Mouse (Mus musculus): Measurements from ENCODE around the gene Chtop. TPM values are rescaled to one million over a fixed set of nuclear protein-coding genes. Genes with fewer than 3 reads are reported as not detected.

The Chtop gene
- total and polyA plus RNA-seq, 3 experiments = 201 to 320 TPM; not detected in 1

GRCm38 (mm10) chr3:90491350-90491749 lies 17.9 kb downstream of the Chtop start (continued):
- no peak for TF ChIP-seq USF2 (IDR thresholded peaks at IDR 0.05; ENCODE audit: borderline replicate concordance in 1 of 2, insufficient read depth in 1 of 2, low read depth in 1 of 2, low read length in 2 of 2)

- Histone ChIP-seq H3K9ac (ENCODE audit: control insufficient read depth, low read depth, low read length, poor library complexity, severe bottlenecking) (peak within 1 kb of the TSS; percentile 87), H3K79me2 (ENCODE audit: control insufficient read depth, insufficient read depth, low read length, poor library complexity) (peaks cover 4% of the 10 kb centered on the region), H3K4me3 (ENCODE audit: control insufficient read depth in 1 of 2, insufficient read depth in 1 of 2, low read depth in 2 of 2, low read length in 2 of 2) (peak within 1 kb of the TSS; percentile 70 to 79), H3K27ac (ENCODE audit: control insufficient read depth, low read depth, low read length) (peak within 1 kb of the TSS; percentile 78), H3K27me3 (ENCODE audit: control insufficient read depth in 1 of 2, insufficient read depth in 2 of 2, low read length in 2 of 2) (no peaks in the 10 kb centered on the region), H3K9me3 (replicated peaks; ENCODE audit: insufficient read depth, low read length) (no peaks in the 10 kb centered on the region), H3K4me1 (ENCODE audit: control insufficient read depth in 1 of 2, insufficient read depth in 2 of 2, low read length in 2 of 2) (peaks cover 3 to 11% of the 10 kb centered on the region in 2 experiments; a peak in 2 of 4 replicates), H3K36me3 (ENCODE audit: control insufficient read depth in 1 of 2, insufficient read depth in 2 of 2, low read length in 2 of 2) (peaks cover 11 to 12% of the 10 kb centered on the region in 2 experiments)
- peak; percentile 99 for DNase-seq (ENCODE audit: low read depth, low spot score)
- TF ChIP-seq MYC (IDR thresholded peaks at IDR 0.05; ENCODE audit: low read depth, low read length) (peak; percentile 93; the same call in 1 of the 2 replicates), RCOR1 (IDR thresholded peaks at IDR 0.05; ENCODE audit: low read depth, low read length) (peak; percentile 40), MXI1 (IDR thresholded peaks at IDR 0.05; ENCODE audit: low read depth, low read length) (peak; percentile 81), JUND (IDR thresholded peaks at IDR 0.05; ENCODE audit: low read depth, low read length) (no peak), TCF12 (IDR thresholded peaks at IDR 0.05; ENCODE audit: low read depth, low read length) (peak; percentile 56; the same call in 1 of the 2 replicates), UBTF (IDR thresholded peaks at IDR 0.05; ENCODE audit: borderline replicate concordance, insufficient read depth, low read depth, low read length) (no peak), ETS1 (IDR thresholded peaks at IDR 0.05; ENCODE audit: low read depth, low read length) (peak; percentile 26; the same call in 1 of the 2 replicates), ZNF384 (IDR thresholded peaks at IDR 0.05; ENCODE audit: low read depth, low read length) (no peak), MYB (IDR thresholded peaks at IDR 0.05; ENCODE audit: low read depth, low read length) (no peak), MEF2A (IDR thresholded peaks at IDR 0.05; ENCODE audit: extremely low read depth, insufficient replicate concordance, low read depth, low read length, poor library complexity, severe bottlenecking) (no peak), KAT2A (conservative IDR thresholded peaks at IDR 0.05; ENCODE audit: low read depth, low read length) (peak; percentile 86), BHLHE40 (IDR thresholded peaks at IDR 0.05; ENCODE audit: borderline replicate concordance, low read depth, low read length) (peak; percentile 93), TAL1 (IDR thresholded peaks at IDR 0.05; ENCODE audit: low read length) (no peak), CHD1 (IDR thresholded peaks at IDR 0.05; ENCODE audit: low read depth, low read length) (no peak), CHD2 (IDR thresholded peaks at IDR 0.05; ENCODE audit: low read length) (peak; percentile 93), ZMIZ1 (IDR thresholded peaks at IDR 0.05; ENCODE audit: low read depth, low read length) (peak; percentile 90), SIN3A (IDR thresholded peaks at IDR 0.05; ENCODE audit: low read length) (peak; percentile 91), ELF1 (IDR thresholded peaks at IDR 0.05; ENCODE audit: low read depth, low read length) (peak; percentile 53), USF1 (IDR thresholded peaks at IDR 0.05; ENCODE audit: low read depth, low read length) (peak; percentile 58; the same call in 1 of the 2 replicates), E2F4 (IDR thresholded peaks at IDR 0.05; ENCODE audit: borderline replicate concordance, low read depth, low read length) (no peak), CTCF (IDR thresholded peaks at IDR 0.05 in 2 of 3, conservative IDR thresholded peaks at IDR 0.05 in 1 of 3; ENCODE audit: control insufficient read depth in 1 of 3, insufficient read depth in 1 of 3, low read depth in 2 of 3, low read length in 3 of 3, poor library complexity in 1 of 3, severe bottlenecking in 1 of 3) (peak; percentile 37 to 82 (median 81); a peak in 5 of 6 replicates), HCFC1 (IDR thresholded peaks at IDR 0.05; ENCODE audit: low read depth, low read length) (peak; percentile 95), POLR2AphosphoS5 (IDR thresholded peaks at IDR 0.05; ENCODE audit: borderline replicate concordance, low read depth, low read length) (no peak), MAFK (IDR thresholded peaks at IDR 0.05; ENCODE audit: borderline replicate concordance, low read depth, low read length) (no peak), NELFE (IDR thresholded peaks at IDR 0.05; ENCODE audit: low read depth, low read length) (peak; percentile 99), POLR2AphosphoS2 (IDR thresholded peaks at IDR 0.05; ENCODE audit: low read length) (peak; percentile 96), MAX (IDR thresholded peaks at IDR 0.05; ENCODE audit: low read length) (peak; percentile 63; the same call in 1 of the 2 replicates), MAZ (IDR thresholded peaks at IDR 0.05; ENCODE audit: low read depth, low read length) (0 out of 2 replicates have a peak, but pooled peaks have one; percentile 17), SMC3 (IDR thresholded peaks at IDR 0.05; ENCODE audit: low read depth, low read length) (peak; percentile 17; the same call in 1 of the 2 replicates), TBP (IDR thresholded peaks at IDR 0.05; ENCODE audit: low read depth, low read length) (peak; percentile 69), POLR2A (IDR thresholded peaks at IDR 0.05; ENCODE audit: control insufficient read depth in 1 of 2, insufficient read depth in 1 of 2, low read depth in 1 of 2, low read length in 2 of 2, poor library complexity in 1 of 2) (peak; percentile 94 to 97), ZKSCAN1 (IDR thresholded peaks at IDR 0.05; ENCODE audit: low read depth, low read length) (no peak), GABPA (IDR thresholded peaks at IDR 0.05; ENCODE audit: low read depth, low read length) (no peak), USF2 (IDR thresholded peaks at IDR 0.05; ENCODE audit: borderline replicate concordance in 1 of 2, insufficient read depth in 1 of 2, low read depth in 1 of 2, low read length in 2 of 2) (no peak)
Observed at GRCm38 (mm10) chr3:90490696-90491256, 18.5 kb downstream of the Chtop start, which contains the start of gene Snapin. TSS of gene Snapin (minus strand) at chr3:90491033.

Measured in MEL (cell line).